Mouse (Mus musculus) olfactory bulb, adult 2 months (tissue): Measurements from ENCODE around the gene Mrln.

Source experiments
- CTCF ChIP-seq: fragments of 200-500 bp; IDR thresholded peaks from 2 replicates; pipeline ENCODE4 v1.5.1; 2012; ENCODE audit warnings: low read depth, mild to moderate bottlenecking, low read length, moderate library complexity; ENCODE audit not compliant: insufficient read depth
- POLR2A ChIP-seq: fragments of 200-500 bp; IDR thresholded peaks from 2 replicates; pipeline ENCODE4 v1.6.1; 2012; ENCODE audit warnings: mild to moderate bottlenecking, low read depth, low read length, moderate library complexity; ENCODE audit not compliant: insufficient read depth

GRCm38 (mm10) chr10:70166427-70166826 lies 38.0 kb upstream of the Mrln start:
- TF ChIP-seq CTCF (no peak), POLR2A (no peak)
